Mouse (Mus musculus) small intestine, adult 2 months (tissue): ENCODE measurements around the gene Lrp10. TPM values are rescaled to one million over a fixed set of nuclear protein-coding genes. Genes with fewer than 3 reads are reported as not detected.
A peak's percentile ranks its signal among the peaks of the same experiment; 100 is the strongest.

Experiments used
- H3K27ac ChIP-seq: fragments of 200-500 bp; 2 replicates; pipeline ENCODE4 v1.5.1; 2012; ENCODE audit warnings: low read depth, low read length, control low read depth, inconsistent platforms; ENCODE audit not compliant: insufficient read depth
- H3K27me3 ChIP-seq: fragments of 200-500 bp; 2 replicates; pipeline ENCODE4 v1.6.1; 2012; ENCODE audit warnings: mild to moderate bottlenecking, moderate library complexity, low read length, inconsistent platforms; ENCODE audit not compliant: control insufficient read depth, insufficient read depth
- H3K36me3 ChIP-seq: fragments of 200-500 bp; 2 replicates; pipeline ENCODE4 v1.6.1; 2012; ENCODE audit warnings: mild to moderate bottlenecking, low read length, control low read depth, inconsistent platforms; ENCODE audit not compliant: control insufficient read depth, insufficient read depth
- H3K4me1 ChIP-seq: fragments of 200-500 bp; 2 replicates; pipeline ENCODE4 v1.6.1; 2012; ENCODE audit warnings: low read length, inconsistent platforms, mixed read lengths; ENCODE audit not compliant: control insufficient read depth, insufficient read depth, insufficient read length
- H3K4me3 ChIP-seq: fragments of 200-500 bp; 2 replicates; pipeline ENCODE4 v1.5.1; 2012; ENCODE audit warnings: low read depth, mild to moderate bottlenecking, control low read depth, inconsistent platforms, low read length, moderate library complexity
- CTCF ChIP-seq: fragments of 200-500 bp; IDR thresholded peaks from 2 replicates; pipeline ENCODE4 v1.5.1; 2012; ENCODE audit warnings: low read depth, mild to moderate bottlenecking, control low read depth, inconsistent platforms, low read length, moderate library complexity, mixed read lengths; ENCODE audit not compliant: insufficient replicate concordance, insufficient read length; ENCODE audit errors: extremely low read depth
- POLR2A ChIP-seq: fragments of 200-500 bp; IDR thresholded peaks from 2 replicates; pipeline ENCODE4 v1.6.1; 2012; ENCODE audit warnings: low read depth, mild to moderate bottlenecking, control low read depth, inconsistent platforms, low read length, moderate library complexity
- WGBS: fragments of 180-500 bp; shearing (Covaris S2); methylation state at CpG from one replicate; pipeline ENCODE4 v1.1.7; 2018; 5-methylcytosine and 5-hydroxymethylcytosine counted together
- polyA plus RNA-seq: library from polyadenylated mRNA; depleted of rRNA; stranded (reverse); fragments of >200 nt; gene quantifications from 2 replicates; pipeline ENCODE4 v1.2.3, GENCODE M21; 2012

Gene Lrp10
- polyA plus RNA-seq, 1 experiment, result 303 TPM

- H3K4me1 ChIP-seq, result peaks cover 13% of the 10 kb centered on the region
- H3K4me3 ChIP-seq, result peak overlapping the region; percentile 80
- no peaks in the 10 kb centered on the region; the same call in 1 of the 2 replicates for H3K27me3 ChIP-seq
- peak overlapping the region; percentile 83 for H3K27ac ChIP-seq
- no peak for TF ChIP-seq CTCF
- no peak for TF ChIP-seq POLR2A
- WGBS, result 12% methylated on average over 18 of the region's 18 CpGs
- H3K36me3 ChIP-seq, result peaks cover 5% of the 10 kb centered on the region; the same call in 1 of the 2 replicates
Measured at GRCm38 (mm10) chr14:54430406-54431145, 33.4 kb upstream of the Lrp10 start.

- Histone ChIP-seq H3K27ac (peak within 1 kb of the TSS; percentile 83), H3K36me3 (peaks cover 5% of the 10 kb centered on the region; the same call in 1 of the 2 replicates), H3K4me3 (peak within 1 kb of the TSS; percentile 80), H3K27me3 (no peaks in the 10 kb centered on the region; the same call in 1 of the 2 replicates), H3K4me1 (peaks cover 13% of the 10 kb centered on the region)
- TF ChIP-seq POLR2A, result peak; percentile 21; the same call in 1 of the 2 replicates
- no peak; the same call in 1 of the 2 replicates for TF ChIP-seq CTCF
- 1% methylated on average over 49 of the region's 49 CpGs for WGBS
Measured at GRCm38 (mm10) chr14:54431334-54432077, 32.4 kb upstream of the Lrp10 start, which contains the start of gene Mmp14. TSS of gene Mmp14 (plus strand) at chr14:54431612.

- TF ChIP-seq CTCF (no peak), POLR2A (no peak)
- peak overlapping the region; percentile 80 for H3K4me3 ChIP-seq
- 5% methylated on average over 54 of the region's 54 CpGs for whole genome bisulfite sequencing
- H3K27ac ChIP-seq, result peak overlapping the region; percentile 83
- H3K36me3 ChIP-seq, result peaks cover 5% of the 10 kb centered on the region; the same call in 1 of the 2 replicates
- H3K4me1 ChIP-seq, result peaks cover 13% of the 10 kb centered on the region
- no peaks in the 10 kb centered on the region; the same call in 1 of the 2 replicates for H3K27me3 ChIP-seq
Measured at GRCm38 (mm10) chr14:54432078-54432836, 31.7 kb upstream of the Lrp10 start.

GRCm38 (mm10) chr14:54432837-54433830 is 30.8 kb upstream of the Lrp10 start:
- no peaks in the 10 kb centered on the region; the same call in 1 of the 2 replicates for H3K27me3 ChIP-seq
- peak overlapping the region; percentile 83 for H3K27ac ChIP-seq
- peaks cover 13% of the 10 kb centered on the region for H3K4me1 ChIP-seq
- H3K4me3 ChIP-seq, result peak overlapping the region; percentile 80
- H3K36me3 ChIP-seq, result peaks cover 5% of the 10 kb centered on the region; the same call in 1 of the 2 replicates
- 28% methylated on average over 17 of the region's 17 CpGs for WGBS
- no peak for TF ChIP-seq CTCF

- H3K27me3 ChIP-seq, result no peaks in the 10 kb centered on the region; the same call in 1 of the 2 replicates
- H3K4me1 ChIP-seq, result peaks cover 13% of the 10 kb centered on the region
- H3K36me3 ChIP-seq, result 0 out of 2 replicates have a peak, but pooled peaks cover 4% of the 10 kb centered on the region
- H3K4me3 ChIP-seq, result peak overlapping the region; percentile 80
- no peak for TF ChIP-seq POLR2A
- TF ChIP-seq CTCF, result no peak
- peak overlapping the region; percentile 77 for H3K27ac ChIP-seq
- WGBS, result 31% methylated on average over 12 of the region's 12 CpGs
Measured at GRCm38 (mm10) chr14:54433941-54434531, 29.9 kb upstream of the Lrp10 start.
